Mouse (Mus musculus): Measurements from ENCODE around the gene Ralgapa2. TPM values are rescaled to one million over a fixed set of nuclear protein-coding genes. Genes with fewer than 3 reads are reported as not detected.

The Ralgapa2 gene
- total RNA-seq, 2 experiments from 2014 or later = 27.5 to 32.8 TPM

- DNase-seq = no peak
Observed at GRCm38 (mm10) chr2:146256321-146256875, 255.7 kb downstream of the Ralgapa2 start.

- DNase-seq = no peak
Observed at GRCm38 (mm10) chr2:146255636-146256035, 256.5 kb downstream of the Ralgapa2 start.

GRCm38 (mm10) chr2:146254387-146254786 lies 257.8 kb downstream of the Ralgapa2 start:
- DNase-seq = no peak

- DNase-seq = peak in 1 of 2 experiments; percentile 37
Observed at GRCm38 (mm10) chr2:146250236-146250904, 261.8 kb downstream of the Ralgapa2 start.

- no peak for DNase-seq
Observed at GRCm38 (mm10) chr2:146249033-146249432, 263.1 kb downstream of the Ralgapa2 start.

- DNase-seq = no peak
Observed at GRCm38 (mm10) chr2:146247576-146247975, 264.6 kb downstream of the Ralgapa2 start.

- DNase-seq = no peak
Observed at GRCm38 (mm10) chr2:146246409-146247075, 265.6 kb downstream of the Ralgapa2 start.

- DNase-seq = no peak
Observed at GRCm38 (mm10) chr2:146245401-146245800, 266.7 kb downstream of the Ralgapa2 start.

GRCm38 (mm10) chr2:146244049-146244448 lies 268.1 kb downstream of the Ralgapa2 start:
- DNase-seq = no peak

- no peak for DNase-seq
Observed at GRCm38 (mm10) chr2:146239196-146239747, 272.9 kb downstream of the Ralgapa2 start.

GRCm38 (mm10) chr2:146231485-146231884 lies 280.7 kb downstream of the Ralgapa2 start:
- no peak for DNase-seq

- no peak for DNase-seq
Observed at GRCm38 (mm10) chr2:146228435-146228834, 283.7 kb downstream of the Ralgapa2 start.

GRCm38 (mm10) chr2:146227646-146228045 lies 284.5 kb downstream of the Ralgapa2 start:
- DNase-seq = no peak

- DNase-seq = no peak
Observed at GRCm38 (mm10) chr2:146226484-146226883, 285.7 kb downstream of the Ralgapa2 start.

GRCm38 (mm10) chr2:146225818-146226217 lies 286.3 kb downstream of the Ralgapa2 start:
- DNase-seq = no peak

- DNase-seq = no peak
Observed at GRCm38 (mm10) chr2:146224141-146224540, 288.0 kb downstream of the Ralgapa2 start.

- DNase-seq = no peak
Observed at GRCm38 (mm10) chr2:146223176-146223905, 288.8 kb downstream of the Ralgapa2 start.

GRCm38 (mm10) chr2:146222279-146223175 lies 289.6 kb downstream of the Ralgapa2 start:
- peak in 1 of 2 experiments; percentile 35 for DNase-seq

GRCm38 (mm10) chr2:146221929-146222278 lies 290.2 kb downstream of the Ralgapa2 start:
- peak; percentile 50 to 58 for DNase-seq

GRCm38 (mm10) chr2:146221076-146221928 lies 290.8 kb downstream of the Ralgapa2 start, which contains the start of gene Insm1:
TSS of gene Insm1 (plus strand) at chr2:146221921.
- DNase-seq = peak; percentile 28 to 44
